Mouse (Mus musculus) MEL (cell line): ENCODE results near the gene Prss2.

Experiments
- CHD1 ChIP-seq: IDR thresholded peaks from 2 replicates; pipeline ENCODE4 v1.6.1; 2012; ENCODE audit warnings: low read depth, mild to moderate bottlenecking, inconsistent platforms, low read length, improper control_type of control experiment
- CTCF ChIP-seq, 3 experiments: IDR thresholded peaks in 2 of 3; conservative IDR thresholded peaks in 1 of 3; 2 replicates each; pipeline ENCODE4 v1.5.1; 2011 to 2012; ENCODE audit warnings: low read length in 3 of 3, low read depth in 2 of 3, mild to moderate bottlenecking in 2 of 3, improper control_type of control experiment in 1 of 3, inconsistent platforms in 1 of 3, mixed read lengths in 1 of 3, moderate library complexity in 1 of 3; ENCODE audit not compliant: control insufficient read depth in 1 of 3, insufficient read depth in 1 of 3, poor library complexity in 1 of 3, severe bottlenecking in 1 of 3
- EP300 ChIP-seq, 2 experiments: IDR thresholded peaks; 2 replicates each; pipeline ENCODE4 v1.6.1; 2011; ENCODE audit warnings: improper control_type of control experiment in 2 of 2, low read length in 2 of 2, low read depth in 1 of 2, mild to moderate bottlenecking in 1 of 2
- GABPA ChIP-seq: IDR thresholded peaks from 2 replicates; pipeline ENCODE4 v1.6.1; 2012; ENCODE audit warnings: low read depth, mild to moderate bottlenecking, inconsistent platforms, low read length, improper control_type of control experiment, moderate library complexity
- KAT2A ChIP-seq: conservative IDR thresholded peaks from 2 replicates; pipeline ENCODE4 v1.6.1; 2012; ENCODE audit warnings: low read depth, low read length, improper control_type of control experiment, inconsistent platforms
- MAFK ChIP-seq: IDR thresholded peaks from 2 replicates; pipeline ENCODE4 v1.6.1; 2011; ENCODE audit warnings: low read depth, mild to moderate bottlenecking, low read length, improper control_type of control experiment, borderline replicate concordance
- MXI1 ChIP-seq: IDR thresholded peaks from 2 replicates; pipeline ENCODE4 v1.6.1; 2011; ENCODE audit warnings: mild to moderate bottlenecking, low read depth, low read length, improper control_type of control experiment
- NELFE ChIP-seq: IDR thresholded peaks from 2 replicates; pipeline ENCODE4 v1.6.1; 2011; ENCODE audit warnings: low read depth, low read length, improper control_type of control experiment
- POLR2A ChIP-seq, 2 experiments: IDR thresholded peaks; 2 replicates each; pipeline ENCODE4 v1.6.1; 2011 to 2012; ENCODE audit warnings: low read length in 2 of 2, mild to moderate bottlenecking in 2 of 2, control low read depth in 1 of 2, improper control_type of control experiment in 1 of 2, low read depth in 1 of 2, moderate library complexity in 1 of 2; ENCODE audit not compliant: control insufficient read depth in 1 of 2, insufficient read depth in 1 of 2, poor library complexity in 1 of 2
- RCOR1 ChIP-seq: IDR thresholded peaks from 2 replicates; pipeline ENCODE4 v1.6.1; 2012; ENCODE audit warnings: low read depth, mild to moderate bottlenecking, inconsistent platforms, low read length, improper control_type of control experiment
- TBP ChIP-seq: IDR thresholded peaks from 2 replicates; pipeline ENCODE4 v1.8.0; 2011; ENCODE audit warnings: low read depth, low read length, improper control_type of control experiment
- TCF12 ChIP-seq: IDR thresholded peaks from 2 replicates; pipeline ENCODE4 v1.6.1; 2014; ENCODE audit warnings: low read depth, mild to moderate bottlenecking, inconsistent platforms, low read length, improper control_type of control experiment, moderate library complexity
- ZNF384 ChIP-seq: IDR thresholded peaks from 2 replicates; pipeline ENCODE4 v1.6.1; 2012; ENCODE audit warnings: low read depth, mild to moderate bottlenecking, inconsistent platforms, low read length, improper control_type of control experiment

DNA sequence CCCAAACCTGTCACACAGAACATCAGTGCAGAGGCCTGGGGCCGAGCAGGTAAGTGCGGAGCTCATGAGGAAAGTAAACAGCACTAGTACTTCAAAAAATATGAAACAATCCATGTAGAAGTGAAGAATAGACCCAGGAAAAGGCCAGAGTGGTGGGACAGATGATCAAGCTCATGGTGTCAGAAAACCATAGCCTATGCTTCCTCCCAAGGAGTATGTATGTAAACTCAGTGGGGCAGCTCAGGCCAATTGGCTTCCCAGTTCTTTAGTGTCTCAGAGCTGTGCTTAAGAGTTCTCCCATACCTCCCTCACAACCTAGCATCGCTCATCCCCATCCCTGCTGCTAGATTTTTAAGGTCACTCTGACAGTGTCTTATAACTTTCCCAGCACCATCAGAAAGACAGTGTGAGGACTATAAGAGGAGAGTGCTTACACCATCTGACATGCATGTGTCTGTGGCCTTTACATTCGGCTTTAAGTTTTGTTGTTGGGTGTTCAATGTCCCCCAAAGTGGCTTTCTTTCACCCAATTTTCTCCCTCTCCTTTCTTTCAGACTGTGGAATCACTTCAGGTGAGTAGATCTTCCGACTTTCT lies 25.6 kb downstream of the Prss2 start:
- no peak for TF ChIP-seq CTCF (IDR thresholded peaks at IDR 0.05 in 2 of 3, conservative IDR thresholded peaks at IDR 0.05 in 1 of 3; ENCODE audit: control insufficient read depth in 1 of 3, insufficient read depth in 1 of 3, low read depth in 2 of 3, low read length in 3 of 3, poor library complexity in 1 of 3, severe bottlenecking in 1 of 3)
- TF ChIP-seq EP300 (IDR thresholded peaks at IDR 0.05; ENCODE audit: low read depth in 1 of 2, low read length in 2 of 2), result no peak
- no peak for TF ChIP-seq POLR2A (IDR thresholded peaks at IDR 0.05; ENCODE audit: control insufficient read depth in 1 of 2, insufficient read depth in 1 of 2, low read depth in 1 of 2, low read length in 2 of 2, poor library complexity in 1 of 2)
- TF ChIP-seq TCF12, result no peak
- TF ChIP-seq TBP, result no peak
- no peak for TF ChIP-seq GABPA
- no peak for TF ChIP-seq MAFK
- no peak for TF ChIP-seq MXI1
- no peak for TF ChIP-seq CHD1
- TF ChIP-seq NELFE, result no peak
- no peak for TF ChIP-seq KAT2A
- TF ChIP-seq ZNF384, result no peak
- TF ChIP-seq RCOR1, result no peak
